In the genomic region with DNA sequence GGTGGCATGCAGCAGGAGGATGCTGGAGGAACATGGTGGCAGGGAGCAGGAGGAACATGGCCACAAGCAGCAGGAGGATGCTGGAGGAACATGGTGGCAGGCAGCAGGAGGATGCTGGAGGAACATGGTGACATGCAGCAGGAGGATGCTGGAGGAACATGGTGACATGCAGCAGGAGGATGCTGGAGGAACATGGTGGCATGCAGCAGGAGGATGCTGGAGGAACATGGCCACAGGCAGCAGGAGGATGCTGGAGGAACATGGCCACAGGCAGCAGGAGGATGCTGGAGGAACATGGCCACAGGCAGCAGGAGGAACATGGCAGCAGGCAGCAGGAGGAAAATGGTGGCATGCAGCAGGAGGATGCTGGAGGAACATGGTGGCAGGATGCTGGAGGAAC, we compare ENCODE assay signal across 7 mouse cellular contexts. TPM values are rescaled to one million over a fixed set of nuclear protein-coding genes. Genes with fewer than 3 reads are reported as not detected.
DNase-seq lines count a peak whose midpoint lies in the region; ATAC-seq and TF ChIP-seq lines count a peak whose summit lies in the region.
"Not testable (repeated sequence)": the region's sequence is repeated elsewhere in the genome, so short reads cannot be mapped to it uniquely, and the experiment has no call there.

No protein-coding gene starts in this region.

- TF ChIP-seq CTCF in cerebellum, adult 2 months (IDR thresholded peaks at IDR 0.05; ENCODE audit: borderline replicate concordance, insufficient read depth, low read depth, low read length); gastrocnemius, adult 2 months (IDR thresholded peaks at IDR 0.05); kidney, adult 2 months (conservative IDR thresholded peaks at IDR 0.05; ENCODE audit: insufficient read depth, insufficient read length, low read depth, low read length): not testable (repeated sequence)

- not testable (repeated sequence) for H3K9me3 ChIP-seq in neural tube, embryonic 13.5 days

- H3K36me3 ChIP-seq in kidney, adult 2 months (ENCODE audit: control insufficient read depth, insufficient read depth, low read length); neural tube, embryonic 13.5 days: not testable (repeated sequence)

- H3K27ac ChIP-seq in cerebellum, adult 2 months (ENCODE audit: insufficient read depth, low read length); gastrocnemius, adult 2 months; kidney, adult 2 months (ENCODE audit: insufficient read depth, low read depth, low read length); neural tube, embryonic 13.5 days (replicated peaks): not testable (repeated sequence)

- peak overlapping the region; percentile 42; the same call in 1 of the 2 replicates for H3K9ac ChIP-seq in neural tube, embryonic 13.5 days

- not testable (repeated sequence) for ATAC-seq in neural tube, embryonic 13.5 days (ENCODE audit: low read depth)

- H3K4me2 ChIP-seq in neural tube, embryonic 13.5 days = not testable (repeated sequence)

- not testable (repeated sequence) for H3K4me3 ChIP-seq in cerebellum, adult 2 months (replicated peaks; ENCODE audit: insufficient read depth, low read depth, low read length); gastrocnemius, adult 2 months; kidney, adult 2 months (ENCODE audit: insufficient read depth, low read depth, low read length); neural tube, embryonic 13.5 days

- peak; percentile 26 to 37 for DNase-seq in cerebellum, adult 2 months
- DNase-seq in gastrocnemius, adult 2 months = peak; percentile 55
- DNase-seq in kidney, adult 2 months = peak; percentile 39
- peak; percentile 19 to 38 for DNase-seq in left cerebral cortex, postnatal 36 days (ENCODE audit: low spot score in 2 of 2)
- DNase-seq in spleen, postnatal 36 days (ENCODE audit: low spot score in 2 of 2) = peak; percentile 41 to 55
- DNase-seq in thymus, postnatal 4 days = peak; percentile 41

- not testable (repeated sequence) for H3K27me3 ChIP-seq in cerebellum, adult 2 months (ENCODE audit: control insufficient read depth, insufficient read depth, low read length); kidney, adult 2 months (replicated peaks; ENCODE audit: control insufficient read depth, insufficient read depth, low read length)
- peaks cover 18% of the 10 kb centered on the region for H3K27me3 ChIP-seq in neural tube, embryonic 13.5 days

- intact Hi-C loops in gastrocnemius, adult 2 months (cut with DNase I); left cerebral cortex, postnatal 36 days (cut with DNase I): not testable (repeated sequence)

- not testable (repeated sequence) for H3K4me1 ChIP-seq in cerebellum, adult 2 months (ENCODE audit: control insufficient read depth, insufficient read depth, low read length); kidney, adult 2 months (ENCODE audit: control insufficient read depth, insufficient read depth, low read length)
- H3K4me1 ChIP-seq in neural tube, embryonic 13.5 days (replicated peaks) = peaks cover 19% of the 10 kb centered on the region

- TF ChIP-seq POLR2A in cerebellum, adult 2 months (IDR thresholded peaks at IDR 0.05; ENCODE audit: borderline replicate concordance, insufficient read depth, low read length); kidney, adult 2 months (IDR thresholded peaks at IDR 0.05; ENCODE audit: low read depth, low read length): not testable (repeated sequence)

RNA-seq across cellular contexts. Expression of gene Slc25a33, which starts 36.3 kb away (rescaled TPM):
- 73.4 and 77.0 TPM in 2 replicates for polyA plus RNA-seq in cerebellum, adult 2 months (2012; rRNA removed)
- 10 to 100 TPM; 11.3 to 11.7 TPM for total RNA-seq in gastrocnemius, adult 2 months (2021)
- 16.8 and 18.3 TPM in 2 replicates for polyA plus RNA-seq in kidney, adult 2 months (2012; rRNA removed)
- 10 to 100 TPM; 31.9 to 34.6 TPM for total RNA-seq in left cerebral cortex, postnatal 36 days (2021)
- 31.8 and 32.7 TPM in 2 replicates for polyA plus RNA-seq in neural tube, embryonic 13.5 days (2015; fragmentation: Nextera tagmentation; extraction: Ambion mirVana)
